Mouse (Mus musculus) C2C12 (cell line): ENCODE results near the gene Gm21985.

Experiments
- CTCF ChIP-seq: IDR thresholded peaks from one replicate; pipeline ENCODE4 v1.5.1; 2011; ENCODE audit not compliant: control insufficient read depth, insufficient read depth, insufficient read length
- MAX ChIP-seq: IDR thresholded peaks from one replicate; pipeline ENCODE4 v1.6.1; 2011; ENCODE audit warnings: mild to moderate bottlenecking, control low read depth

DNA sequence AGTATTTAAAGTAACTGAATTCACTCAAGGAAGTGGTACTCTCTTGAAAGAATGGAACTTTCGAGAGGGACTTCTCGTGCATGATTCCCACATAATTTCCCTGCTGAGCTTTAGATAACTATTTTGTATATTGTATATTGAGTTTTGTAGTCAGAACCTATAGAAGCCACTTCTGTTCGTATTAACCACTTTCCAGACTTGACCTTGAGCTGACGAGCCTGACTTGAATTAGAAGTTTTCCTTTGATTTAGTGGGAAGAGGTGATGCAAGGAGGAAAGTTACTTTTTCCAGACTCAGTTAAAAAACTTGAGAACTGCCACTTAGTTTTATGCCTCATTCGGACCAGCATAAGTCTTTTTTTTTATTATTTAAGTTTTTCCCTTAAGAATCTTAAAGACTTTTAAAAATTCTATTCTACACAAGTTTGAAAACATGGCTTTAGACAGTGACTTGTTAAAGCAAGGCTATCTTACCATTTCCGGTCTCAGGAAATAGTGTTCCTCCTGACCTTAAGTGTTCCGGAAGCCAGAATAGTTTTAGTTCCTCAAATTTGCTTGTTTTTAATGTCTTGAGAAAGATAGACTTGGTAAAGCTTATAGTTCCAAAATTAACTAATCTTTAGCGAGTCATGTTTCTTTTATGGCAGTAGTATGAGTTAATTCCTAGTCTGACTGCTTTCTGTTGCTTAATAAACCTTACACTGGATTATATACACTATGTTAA lies 1.6 kb downstream of the Gm21985 start:
- no peak for TF ChIP-seq CTCF
- no peak for TF ChIP-seq MAX
